ENCODE assay signal across 9 mouse cellular contexts in the genomic region with DNA sequence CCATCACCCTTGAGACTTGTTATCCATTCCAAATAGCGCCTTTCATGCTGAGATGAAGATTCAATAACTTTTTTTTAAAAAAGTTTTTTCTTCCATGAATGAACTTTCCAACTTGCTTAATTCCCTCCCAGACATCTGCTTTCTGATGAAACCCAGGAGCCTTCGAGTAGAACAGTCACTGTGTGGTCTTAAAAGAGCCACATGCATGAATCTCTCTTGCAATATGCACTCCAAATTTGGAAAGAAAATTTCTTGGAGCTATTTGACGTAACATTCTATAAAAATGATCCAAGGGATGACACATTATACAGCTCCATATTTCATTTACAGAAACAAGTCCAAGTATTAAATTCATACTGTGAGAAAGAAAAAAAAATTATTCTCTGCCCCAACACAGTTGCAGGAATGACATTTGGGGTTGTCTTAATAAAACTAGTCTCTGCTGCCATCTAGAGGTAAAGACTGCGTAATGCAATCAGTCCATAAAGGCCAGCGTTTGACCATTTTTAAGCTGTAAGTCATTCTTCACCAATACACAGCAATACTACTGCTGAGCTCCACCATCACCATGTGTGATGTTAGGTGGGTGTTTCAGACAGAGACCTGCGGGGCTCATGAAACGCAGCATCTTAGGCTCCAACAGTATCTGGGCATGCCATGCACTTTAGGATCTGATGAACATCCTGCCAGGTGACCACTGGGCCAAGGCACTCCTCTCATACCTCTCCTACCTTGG. TPM values are rescaled to one million over a fixed set of nuclear protein-coding genes. Genes with fewer than 3 reads are reported as not detected.
A peak's percentile ranks its signal among the peaks of the same experiment; 100 is the strongest.
DNase-seq lines count a peak whose midpoint lies in the region; ATAC-seq lines count a peak whose summit lies in the region.
"Had no signal": no experiment of that assay in that cellular context is flagged by ENCODE, and none has a peak within 500 bp of the region (broad histone marks: within the 10 kb centered on the region; RNA-seq: fewer than 3 reads in every experiment).

No protein-coding gene starts in this region.

- H3K36me3 ChIP-seq in hindbrain, embryonic 11.5 days (ENCODE audit: control insufficient read depth, insufficient read depth, low read length), result no peaks in the 10 kb centered on the region
- no peaks in the 10 kb centered on the region for H3K36me3 ChIP-seq in hindbrain, embryonic 10.5 days
- H3K36me3 ChIP-seq: embryonic facial prominence, embryonic 12.5 days had no signal

- no peaks in the 10 kb centered on the region for H3K27me3 ChIP-seq in hindbrain, embryonic 11.5 days (ENCODE audit: control insufficient read depth, insufficient read depth, low read length)
- H3K27me3 ChIP-seq in hindbrain, embryonic 10.5 days (ENCODE audit: insufficient read depth, poor library complexity, severe bottlenecking), result no peaks in the 10 kb centered on the region
- H3K27me3 ChIP-seq: embryonic facial prominence, embryonic 12.5 days had no signal

- 45% methylated on average over 7 of the region's 7 CpGs for WGBS in hindbrain, embryonic 11.5 days
- WGBS in hindbrain, embryonic 10.5 days, result 42% methylated on average over 7 of the region's 7 CpGs

- peak; percentile 73 for DNase-seq in hindbrain, embryonic 11.5 days (ENCODE audit: low spot score)
- no peak for DNase-seq in hindbrain, embryonic 10.5 days (ENCODE audit: low spot score)
- DNase-seq in c-Kit-negative CD71-positive TER-119-positive erythroid progenitor cells, embryonic 14.5 days (ENCODE audit: low read depth, low spot score), result peak; percentile 21
- DNase-seq in frontal cortex, adult 2 months (ENCODE audit: extremely low spot score in 1 of 2, low spot score in 1 of 2), result peak; percentile 26 to 75
- peak; percentile 57 for DNase-seq in layer of hippocampus, adult 9-10 months (ENCODE audit: low spot score)
- DNase-seq in natural killer cell, adult 2 months (ENCODE audit: low spot score in 2 of 2), result peak; percentile 30 to 37
- DNase-seq in urinary bladder, postnatal 14 days (ENCODE audit: low spot score), result no peak

- H3K4me1 ChIP-seq in hindbrain, embryonic 11.5 days (replicated peaks; ENCODE audit: control insufficient read depth, insufficient read depth, low read length), result no peaks in the 10 kb centered on the region
- H3K4me1 ChIP-seq in hindbrain, embryonic 10.5 days (replicated peaks), result no peaks in the 10 kb centered on the region
- H3K4me1 ChIP-seq: embryonic facial prominence, embryonic 12.5 days had no signal

- H3K9ac ChIP-seq in hindbrain, embryonic 11.5 days (ENCODE audit: low read depth, low read length), result no peak overlapping the region
- H3K9ac ChIP-seq: embryonic facial prominence, embryonic 12.5 days had no signal

- peak; percentile 51; the same call in 1 of the 2 replicates for ATAC-seq in hindbrain, embryonic 11.5 days (ENCODE audit: low FRiP score)
- peak; percentile 97 for ATAC-seq in CD4-positive, CD25-positive, alpha-beta regulatory T cell, adult 4 months

- H3K9me3 ChIP-seq in hindbrain, embryonic 11.5 days (ENCODE audit: control insufficient read depth, low read length), result no peaks in the 10 kb centered on the region
- no peaks in the 10 kb centered on the region for H3K9me3 ChIP-seq in hindbrain, embryonic 10.5 days
- H3K9me3 ChIP-seq: embryonic facial prominence, embryonic 12.5 days had no signal

- H3K27ac ChIP-seq in hindbrain, embryonic 11.5 days (ENCODE audit: low read depth, low read length), result no peak overlapping the region
- no peak overlapping the region for H3K27ac ChIP-seq in hindbrain, embryonic 10.5 days
- H3K27ac ChIP-seq: embryonic facial prominence, embryonic 12.5 days had no signal

- no peak overlapping the region for H3K4me2 ChIP-seq in hindbrain, embryonic 11.5 days (replicated peaks; ENCODE audit: low read depth, low read length)
- H3K4me2 ChIP-seq: embryonic facial prominence, embryonic 12.5 days had no signal

- H3K4me3 ChIP-seq in hindbrain, embryonic 11.5 days (ENCODE audit: low read depth, low read length), result no peak overlapping the region
- no peak overlapping the region for H3K4me3 ChIP-seq in hindbrain, embryonic 10.5 days
- H3K4me3 ChIP-seq: embryonic facial prominence, embryonic 12.5 days had no signal

RNA-seq across cellular contexts. Expression of a gene that starts 13.1 kb away (rescaled TPM):
- polyA plus RNA-seq in hindbrain, embryonic 11.5 days (2014; fragmentation: Nextera tagmentation; extraction: Ambion mirVana), result 48.6 and 51.1 TPM in 2 replicates
- 55.5 and 61.7 TPM in 2 replicates for polyA plus RNA-seq in hindbrain, embryonic 10.5 days (2016; fragmentation: Nextera tagmentation; extraction: Ambion mirVana)
- polyA plus RNA-seq in CD4-positive, CD25-positive, alpha-beta regulatory T cell, adult 4 months (2017; shearing (Covaris generic)), result 10 to 100 TPM; 30.3 to 32.9 TPM
- 8.8 and 9.5 TPM in 2 replicates for polyA plus RNA-seq in frontal cortex, adult 2 months (2012; rRNA removed)

Comparison
In these comparisons a context has a peak if more than half of its experiments do, and no peak if none do; other contexts are left out.
1. DNase-seq: peak in hindbrain, embryonic 11.5 days (single experiment), c-Kit-negative CD71-positive TER-119-positive erythroid progenitor cells, embryonic 14.5 days (single experiment), frontal cortex, adult 2 months (2 of 2), layer of hippocampus, adult 9-10 months (single experiment) and natural killer cell, adult 2 months (2 of 2); none in hindbrain, embryonic 10.5 days (single experiment) and urinary bladder, postnatal 14 days (single experiment).